Mouse (Mus musculus): ENCODE measurements around the gene Cpne2.

DNA sequence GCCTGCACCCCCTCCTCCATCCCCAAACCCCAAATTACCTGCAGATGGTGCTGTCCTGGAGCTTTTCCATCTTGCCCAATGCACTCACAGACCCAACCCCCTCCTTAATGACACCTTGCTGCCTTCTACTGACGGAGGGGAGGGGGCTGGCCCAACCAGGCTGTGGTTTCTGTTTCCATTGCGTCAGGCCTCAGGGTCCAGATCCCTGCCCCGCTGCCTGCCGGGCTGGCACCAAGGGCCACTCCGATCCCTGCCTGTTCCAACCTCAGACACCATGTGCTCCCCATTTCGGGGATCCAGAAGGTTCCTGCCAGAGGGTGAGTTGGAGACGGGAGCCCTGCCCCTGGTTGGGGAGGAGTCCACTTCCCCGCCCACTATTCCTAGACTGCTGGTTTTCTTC, 11.2 kb downstream of the Cpne2 start:
- TF ChIP-seq CTCF (IDR thresholded peaks at IDR 0.05; ENCODE audit: low read depth) (no peak), EP300 (IDR thresholded peaks at IDR 0.05; ENCODE audit: low read depth) (no peak)
